Mouse (Mus musculus) left cerebral cortex, postnatal 25 days (tissue): ENCODE measurements around the gene Dapp1. TPM values are rescaled to one million over a fixed set of nuclear protein-coding genes. Genes with fewer than 3 reads are reported as not detected.
"Not testable (repeated sequence)": the region's sequence is repeated elsewhere in the genome, so short reads cannot be mapped to it uniquely, and the experiment has no call there.

Experiments used
- DNase-seq, 2 experiments: peaks; one replicate each; pipeline ENCODE4 v3.0.0; 2022; ENCODE audit warnings: low spot score in 2 of 2, mixed read lengths in 1 of 2
- intact Hi-C: fragments of 180-260 bp; cut with DNase I; formaldehyde crosslinking; loops from one replicate; pipeline ENCODE4 v1.15.1; 2025
- total RNA-seq, 2 experiments: library from RNA; stranded (reverse); gene quantifications; 2 replicates each; pipeline ENCODE4 v1.2.3; 2021

Gene Dapp1
- total RNA-seq, 2 experiments from 2014 or later: 2.5 to 2.9 TPM

GRCm38 (mm10) chr3:137935570-137936525 is 45.5 kb downstream of the Dapp1 start:
- intact Hi-C loops: loop anchor here (5.0 kb wide), 1 partner anchor 211 kb away; no protein-coding TSS in a partner anchor
- DNase-seq: no peak

DNA sequence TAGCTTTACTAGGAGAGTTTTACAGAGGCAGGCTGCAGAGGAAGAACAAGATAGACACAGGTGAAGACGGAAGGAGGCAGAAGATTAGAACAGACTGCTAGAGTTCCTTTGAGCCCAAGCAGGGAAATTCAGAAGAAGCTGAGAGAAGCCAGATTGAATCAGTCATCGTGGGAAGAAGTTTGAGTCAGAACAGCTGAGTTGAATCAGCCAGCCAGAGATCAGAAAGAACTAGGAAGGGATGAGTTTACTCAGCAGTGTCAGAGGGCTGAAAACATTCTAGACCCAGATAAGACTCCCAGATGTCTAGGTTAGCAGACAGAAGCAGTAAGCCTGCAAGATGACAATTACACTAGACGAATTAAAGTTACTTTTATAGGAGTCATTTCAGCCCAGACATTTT is 47.4 kb downstream of the Dapp1 start:
- intact Hi-C loops: no loop called here
- DNase-seq: no peak

DNA sequence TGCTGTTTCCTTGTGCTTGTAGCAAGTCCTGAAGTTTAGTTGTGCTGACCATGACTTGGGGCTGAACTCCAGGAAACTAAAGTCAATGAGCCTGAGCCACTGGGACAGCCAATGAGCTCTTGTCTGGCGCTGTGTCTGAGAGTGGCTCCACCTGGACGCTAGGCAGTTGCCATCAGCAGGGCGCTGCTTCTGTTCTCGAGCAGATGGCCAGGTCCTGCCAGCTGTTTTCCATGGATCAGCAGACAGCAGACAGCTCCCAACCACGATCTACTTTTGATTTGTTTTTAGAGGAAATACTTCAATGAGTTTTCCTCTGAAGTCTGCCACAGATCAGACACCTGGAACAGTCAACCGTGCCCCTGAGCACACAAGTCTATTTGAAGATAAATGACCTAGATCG is 48.6 kb downstream of the Dapp1 start:
- intact Hi-C loops: no loop called here
- no peak for DNase-seq

GRCm38 (mm10) chr3:137929940-137930339 is 51.4 kb downstream of the Dapp1 start:
- no peak for DNase-seq
- intact Hi-C loops: loop anchor here (10.0 kb wide), 1 partner anchor 515 kb away; the partner anchor contains the start of gene Adh5

- DNase-seq: no peak
- intact Hi-C loops: loop anchor here (10.0 kb wide), 1 partner anchor 518 kb away; the partner anchor contains the start of gene Adh5
Observed at GRCm38 (mm10) chr3:137927010-137927409, 54.3 kb downstream of the Dapp1 start.

GRCm38 (mm10) chr3:137920594-137920993 is 60.8 kb downstream of the Dapp1 start:
- intact Hi-C loops: loop anchor here (10.0 kb wide), 1 partner anchor 524 kb away; the partner anchor contains the start of gene Adh5

DNA sequence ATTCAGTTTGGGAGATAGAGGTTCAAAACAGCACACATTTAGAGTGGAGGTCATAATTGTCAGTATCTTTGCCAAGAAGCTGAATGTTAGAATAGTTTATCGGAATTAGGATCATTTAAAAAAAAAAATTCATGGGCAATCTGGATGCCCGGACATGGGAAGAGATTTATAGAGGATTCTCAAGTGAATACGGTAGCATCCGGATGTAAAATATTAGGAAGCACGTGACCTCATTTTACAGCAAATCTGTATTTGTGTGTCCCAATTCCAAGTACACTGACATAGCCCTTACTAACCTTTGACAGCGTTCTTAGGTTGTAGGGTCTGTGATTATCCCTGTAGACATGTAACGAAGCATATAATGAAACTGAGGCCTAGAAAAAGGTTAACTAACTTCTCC is 61.9 kb downstream of the Dapp1 start:
- intact Hi-C loops: loop anchor here (5.0 to 10.0 kb wide), 2 partner anchors 145 to 148 kb away; partner anchors contain the start of genes 1110002E22Rik and Gm5105
- DNase-seq: no peak

More at GRCm38 (mm10) chr3:137920594-137920993, 60.8 kb downstream of the Dapp1 start:
- DNase-seq: no peak

DNA sequence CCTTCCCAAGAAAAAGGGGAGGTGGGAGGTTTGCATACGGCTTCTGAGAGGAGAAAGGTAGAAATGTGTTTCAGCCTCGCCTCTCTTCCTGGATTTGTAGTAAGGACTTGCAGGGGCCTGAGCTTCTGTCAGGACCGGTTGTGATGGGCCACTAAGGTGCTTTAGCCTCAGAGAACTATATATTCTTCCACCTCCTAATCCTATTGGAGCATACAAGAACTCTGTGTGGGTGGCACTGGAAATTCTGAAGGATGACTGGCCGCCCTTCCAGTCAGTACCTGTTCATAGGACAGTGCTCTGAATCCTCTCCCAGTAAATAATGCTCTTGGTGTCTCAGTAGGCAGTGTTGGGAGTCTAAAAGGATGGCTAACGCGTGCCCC is 62.4 kb downstream of the Dapp1 start:
- intact Hi-C loops: loop anchor here (1.0 to 10.0 kb wide), 4 partner anchors 52 to 224 kb away; partner anchors contain the start of genes 1110002E22Rik, Dnajb14, Gm5105 and Trmt10a
- DNase-seq: peak; percentile 36 to 68

DNA sequence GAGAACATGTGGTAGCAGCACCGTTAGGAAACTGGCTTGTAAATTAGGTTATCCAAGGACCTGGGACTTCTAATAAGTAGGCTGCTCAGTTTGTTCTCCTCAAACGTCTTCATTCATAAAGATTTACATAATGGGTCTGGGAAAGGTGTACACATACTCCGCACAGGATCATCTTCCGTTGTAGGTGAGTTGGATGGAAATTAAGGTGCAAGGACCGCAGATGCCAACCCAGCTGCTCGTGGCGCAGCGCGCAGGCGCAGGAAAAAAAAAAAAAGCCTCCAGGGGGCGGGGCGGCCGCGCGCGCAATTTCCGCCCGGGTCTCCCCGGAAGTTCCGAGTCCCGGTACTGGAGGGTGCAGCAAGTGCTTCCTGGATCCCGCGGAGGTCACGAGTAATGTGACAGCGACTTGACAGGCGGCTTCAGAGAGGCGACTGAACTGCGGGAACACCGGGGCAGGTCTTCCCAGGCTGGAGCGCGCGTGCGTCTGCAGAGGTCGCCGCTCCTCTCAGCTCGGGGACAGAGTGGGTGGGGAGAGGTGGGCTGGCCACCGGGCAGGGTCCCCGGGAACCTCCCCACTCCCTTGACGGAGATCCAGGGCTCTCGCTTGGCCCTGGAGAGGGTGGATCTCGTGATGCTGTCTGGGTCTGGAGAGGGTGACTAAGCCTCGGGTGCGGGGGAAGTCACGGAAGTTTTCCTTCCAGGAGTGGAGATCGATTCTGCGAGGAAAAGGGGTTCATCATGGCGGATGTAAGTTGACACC is 63.0 kb downstream of the Dapp1 start, which contains the start of gene Lamtor3:
Gene Lamtor3 (plus strand): TSS at position 335 of the 760 bp plus-strand sequence.
- intact Hi-C loops: loop anchor here (1.0 to 10.0 kb wide), 4 partner anchors 51 to 225 kb away; partner anchors contain the start of genes 1110002E22Rik, Dnajb14, Gm5105 and Trmt10a
- peak; percentile 87 to 94 for DNase-seq

DNA sequence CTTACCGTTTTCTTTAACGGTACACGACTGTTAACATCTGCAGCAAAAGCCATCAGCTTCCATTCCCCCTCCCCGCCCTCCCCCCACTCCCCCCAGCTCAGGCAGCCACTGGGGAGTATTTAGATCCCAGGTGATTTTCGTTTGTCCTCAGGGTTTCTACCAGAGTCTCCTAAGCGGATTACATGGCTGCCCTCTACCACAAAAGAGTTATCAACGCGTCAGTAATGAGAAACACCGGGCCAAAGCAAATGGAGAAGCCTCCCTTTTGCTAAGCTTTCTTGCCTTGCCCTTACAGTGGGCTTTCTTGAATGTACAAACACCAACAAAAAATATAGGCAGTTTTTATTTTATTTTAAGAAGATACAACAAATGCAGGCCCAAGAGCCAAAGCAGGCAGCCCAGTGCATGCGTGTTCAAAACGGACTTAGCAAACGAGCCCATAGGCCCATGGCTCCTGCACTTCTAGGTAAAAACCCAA is 63.6 kb downstream of the Dapp1 start:
- intact Hi-C loops: loop anchor here (1.0 to 10.0 kb wide), 4 partner anchors 50 to 226 kb away; partner anchors contain the start of genes 1110002E22Rik, Dnajb14, Gm5105 and Trmt10a
- no peak for DNase-seq

DNA sequence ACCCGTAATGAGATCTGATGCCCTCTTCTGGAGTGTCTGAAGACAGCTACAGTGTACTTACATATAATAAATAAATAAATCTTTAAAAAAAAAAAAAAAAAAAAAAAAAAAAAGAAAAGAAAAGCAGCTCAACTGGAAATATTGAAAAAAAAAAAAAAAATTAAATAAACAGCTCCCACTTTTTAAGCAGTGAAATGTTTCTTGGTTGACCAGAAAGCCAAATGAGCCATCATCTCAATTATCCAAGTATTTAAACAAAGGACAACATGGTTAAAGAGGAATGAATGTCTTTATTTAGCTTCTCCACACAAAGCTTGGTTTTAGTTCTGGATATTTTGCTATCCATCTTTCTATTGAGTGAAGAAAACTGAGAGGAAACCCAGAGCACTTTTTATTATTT is 66.8 kb downstream of the Dapp1 start:
- intact Hi-C loops: loop anchor here (10.0 kb wide), 1 partner anchor 140 kb away; no protein-coding TSS in a partner anchor
- not testable (repeated sequence) for DNase-seq

GRCm38 (mm10) chr3:137913093-137913492 is 68.3 kb downstream of the Dapp1 start:
- no peak for DNase-seq
- intact Hi-C loops: loop anchor here (10.0 kb wide), 1 partner anchor 138 kb away; no protein-coding TSS in a partner anchor

GRCm38 (mm10) chr3:137900149-137900548 is 81.2 kb downstream of the Dapp1 start:
- DNase-seq: peak in 1 of 2 experiments; percentile 9
- intact Hi-C loops: no loop called here

GRCm38 (mm10) chr3:137897685-137898084 is 83.7 kb downstream of the Dapp1 start:
- intact Hi-C loops: no loop called here
- DNase-seq: no peak

GRCm38 (mm10) chr3:137896867-137897266 is 84.5 kb downstream of the Dapp1 start:
- no peak for DNase-seq
- intact Hi-C loops: no loop called here

- DNase-seq: no peak
- intact Hi-C loops: no loop called here
Observed at GRCm38 (mm10) chr3:137896386-137896785, 85.0 kb downstream of the Dapp1 start.

DNA sequence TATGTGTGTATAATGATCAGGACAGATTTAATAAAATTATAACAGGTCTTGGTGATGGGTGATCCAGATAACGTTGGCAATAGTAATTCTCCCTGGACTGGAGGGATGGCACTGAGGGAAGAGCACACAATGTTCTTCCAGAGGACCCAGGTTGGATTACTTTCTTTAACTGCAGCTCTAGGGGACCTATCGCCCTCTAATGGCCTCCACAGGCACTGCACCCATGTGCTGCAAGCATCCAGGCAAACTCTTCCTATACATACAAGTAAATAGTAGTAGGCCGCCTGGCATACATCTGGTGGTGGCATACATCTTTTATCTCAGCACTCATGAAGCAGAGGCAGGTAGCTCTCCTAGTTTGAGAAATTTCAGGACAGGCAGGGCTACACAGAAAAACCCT is 86.1 kb downstream of the Dapp1 start:
- DNase-seq: no peak
- intact Hi-C loops: no loop called here

GRCm38 (mm10) chr3:137893789-137894188 is 87.6 kb downstream of the Dapp1 start:
- no peak for DNase-seq
- intact Hi-C loops: no loop called here

- intact Hi-C loops: no loop called here
Observed at GRCm38 (mm10) chr3:137892118-137892517, 89.2 kb downstream of the Dapp1 start.

More at GRCm38 (mm10) chr3:137892118-137892517, 89.2 kb downstream of the Dapp1 start:
- no peak for DNase-seq
